Mouse (Mus musculus) forebrain, embryonic 15.5 days (tissue): ENCODE measurements around the gene Wnt10a. TPM values are rescaled to one million over a fixed set of nuclear protein-coding genes. Genes with fewer than 3 reads are reported as not detected.
A peak's percentile ranks its signal among the peaks of the same experiment; 100 is the strongest.

ENCODE experiments used
- ATAC-seq: fragments of 200-750 bp; cut with Nextera tagmentation; replicated peaks from 2 replicates; pipeline ENCODE4 v1.8.0; 2017; ENCODE audit warnings: mild to moderate bottlenecking, moderate TSS enrichment, moderate library complexity
- H3K27ac ChIP-seq: fragments of 300-500 bp; sonication (generic); replicated peaks from 2 replicates; pipeline ENCODE4 v1.5.1; 2015; ENCODE audit warnings: mild to moderate bottlenecking, inconsistent platforms
- H3K27me3 ChIP-seq: fragments of 300-500 bp; sonication (generic); 2 replicates; pipeline ENCODE4 v1.6.1; 2015; ENCODE audit warnings: inconsistent platforms
- H3K36me3 ChIP-seq: fragments of 300-500 bp; sonication (generic); 2 replicates; pipeline ENCODE4 v1.6.1; 2015; ENCODE audit warnings: mild to moderate bottlenecking, inconsistent platforms
- H3K4me1 ChIP-seq: fragments of 300-500 bp; sonication (generic); 2 replicates; pipeline ENCODE4 v1.6.1; 2015; ENCODE audit warnings: inconsistent platforms
- H3K4me2 ChIP-seq: fragments of 300-500 bp; sonication (generic); replicated peaks from 2 replicates; pipeline ENCODE4 v1.6.1; 2015; ENCODE audit warnings: mild to moderate bottlenecking, inconsistent platforms
- H3K4me3 ChIP-seq: fragments of 300-500 bp; sonication (generic); 2 replicates; pipeline ENCODE4 v1.5.1; 2015; ENCODE audit warnings: mild to moderate bottlenecking, inconsistent platforms
- H3K9ac ChIP-seq: fragments of 300-500 bp; sonication (generic); replicated peaks from 2 replicates; pipeline ENCODE4 v1.6.1; 2015; ENCODE audit warnings: mild to moderate bottlenecking, inconsistent platforms
- H3K9me3 ChIP-seq: fragments of 300-500 bp; sonication (generic); 2 replicates; pipeline ENCODE4 v1.6.1; 2016; ENCODE audit warnings: inconsistent platforms
- WGBS: fragments of 180-500 bp; shearing (Covaris S2); methylation state at CpG from one replicate; pipeline ENCODE4 v1.1.7; 2015; ENCODE audit warnings: mixed read lengths; 5-methylcytosine and 5-hydroxymethylcytosine counted together
- polyA plus RNA-seq: library from polyadenylated mRNA; unstranded; fragments of >200 nt; fragmentation: Nextera tagmentation; extraction: Ambion mirVana; gene quantifications from 2 replicates; pipeline ENCODE4 v1.2.1, GENCODE M21; 2015

Wnt10a gene
- polyA plus RNA-seq, result 0.50 and 0.80 TPM in 2 replicates

DNA sequence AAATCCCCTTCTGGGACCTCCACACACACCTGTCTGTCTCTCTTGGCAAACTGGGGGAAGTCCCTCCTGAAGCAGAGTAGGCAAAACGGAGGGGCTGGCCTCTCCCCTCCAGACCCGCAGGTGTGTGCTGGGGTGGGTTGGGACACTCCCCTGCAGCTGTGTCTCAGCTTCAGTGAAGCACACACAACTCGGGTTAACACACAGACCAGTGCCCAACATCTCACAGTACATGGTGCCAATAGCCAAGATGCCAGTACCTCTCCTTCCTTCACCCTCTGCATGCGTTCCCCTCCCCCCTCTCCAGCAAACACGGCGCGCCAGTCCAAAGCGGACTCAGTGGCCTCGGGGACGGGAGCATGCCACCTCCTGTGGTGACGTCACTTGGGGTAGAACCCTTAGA is at the start of gene Wnt10a:
TSS of gene Wnt10a (plus strand) at position 268 of the 400 bp plus-strand sequence.
- Histone ChIP-seq H3K27me3 (peaks cover 96% of the 10 kb centered on the region), H3K9me3 (no peaks in the 10 kb centered on the region), H3K9ac (no peak within 1 kb of the TSS), H3K4me3 (peak within 1 kb of the TSS; percentile 29), H3K4me2 (peak within 1 kb of the TSS; percentile 47), H3K4me1 (peaks cover 28% of the 10 kb centered on the region), H3K27ac (no peak within 1 kb of the TSS), H3K36me3 (no peaks in the 10 kb centered on the region)
- ATAC-seq, result 0 out of 2 replicates have a peak, but pooled peaks have one; percentile 1
- 3% methylated on average over 11 of the region's 11 CpGs for WGBS

DNA sequence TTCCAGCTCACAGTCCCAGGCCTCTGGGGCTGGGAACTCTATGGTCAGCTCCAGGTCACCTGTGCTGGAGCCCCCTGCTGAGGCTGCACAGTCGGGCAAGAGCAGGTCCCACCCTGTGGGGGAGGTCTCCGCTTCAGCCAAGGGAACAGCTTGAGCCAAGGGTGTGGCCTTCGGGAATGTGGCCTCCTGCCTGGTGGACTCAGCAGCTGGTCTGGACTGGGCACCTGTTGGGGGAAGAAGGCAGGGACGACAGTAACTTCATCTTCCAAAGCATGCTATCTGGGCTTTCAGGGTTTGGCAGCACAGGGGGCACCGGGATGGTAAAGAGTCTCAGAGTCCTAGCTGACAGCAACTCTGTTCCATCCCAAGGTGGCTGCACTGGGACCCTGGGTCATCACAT is 44.0 kb upstream of the Wnt10a start:
- no peak overlapping the region for H3K9ac ChIP-seq
- no peaks in the 10 kb centered on the region for H3K9me3 ChIP-seq
- no peak overlapping the region for H3K27ac ChIP-seq
- WGBS, result 69% methylated on average over 5 of the region's 5 CpGs
- no peaks in the 10 kb centered on the region for H3K36me3 ChIP-seq
- H3K4me2 ChIP-seq, result no peak overlapping the region
- peaks cover 4% of the 10 kb centered on the region for H3K4me1 ChIP-seq
- ATAC-seq, result no peak
- H3K4me3 ChIP-seq, result no peak overlapping the region
- peaks cover 22% of the 10 kb centered on the region; the same call in 1 of the 2 replicates for H3K27me3 ChIP-seq

- Histone ChIP-seq H3K4me1 (peaks cover 4% of the 10 kb centered on the region), H3K9ac (0 out of 2 replicates have a peak within 1 kb of the TSS, but pooled peaks have one; percentile 4), H3K9me3 (no peaks in the 10 kb centered on the region), H3K27me3 (peaks cover 22% of the 10 kb centered on the region; the same call in 1 of the 2 replicates), H3K4me3 (0 out of 2 replicates have a peak within 1 kb of the TSS, but pooled peaks have one; percentile 10), H3K4me2 (peak within 1 kb of the TSS; percentile 36), H3K36me3 (no peaks in the 10 kb centered on the region), H3K27ac (no peak within 1 kb of the TSS)
- ATAC-seq, result 0 out of 2 replicates have a peak, but pooled peaks have one; percentile 29
- WGBS, result 8% methylated on average over 30 of the region's 30 CpGs
These were observed 42.6 kb upstream of the Wnt10a start, which contains the start of gene Prkag3 for GRCm38 (mm10) chr1:74748643-74749271. TSS of gene Prkag3 (minus strand) at chr1:74749221.

- no peak overlapping the region for H3K9ac ChIP-seq
- no peak overlapping the region for H3K27ac ChIP-seq
- WGBS, result 67% methylated on average over 7 of the region's 7 CpGs
- H3K36me3 ChIP-seq, result no peaks in the 10 kb centered on the region
- no peak for ATAC-seq
- H3K4me3 ChIP-seq, result no peak overlapping the region
- no peaks in the 10 kb centered on the region for H3K9me3 ChIP-seq
- peaks cover 4% of the 10 kb centered on the region for H3K4me1 ChIP-seq
- H3K4me2 ChIP-seq, result no peak overlapping the region
- peaks cover 22% of the 10 kb centered on the region; the same call in 1 of the 2 replicates for H3K27me3 ChIP-seq
These were observed 42.0 kb upstream of the Wnt10a start for GRCm38 (mm10) chr1:74749301-74749700.

- Histone ChIP-seq H3K4me1 (peaks cover 4% of the 10 kb centered on the region), H3K9ac (no peak overlapping the region), H3K27me3 (peaks cover 22% of the 10 kb centered on the region; the same call in 1 of the 2 replicates), H3K4me3 (no peak overlapping the region), H3K36me3 (no peaks in the 10 kb centered on the region), H3K27ac (no peak overlapping the region), H3K9me3 (no peaks in the 10 kb centered on the region), H3K4me2 (no peak overlapping the region)
- no peak for ATAC-seq
- 62% methylated on average over 4 of the region's 4 CpGs for WGBS
These were observed 40.6 kb upstream of the Wnt10a start for GRCm38 (mm10) chr1:74750683-74751082.

GRCm38 (mm10) chr1:74752150-74752549 is 39.2 kb upstream of the Wnt10a start:
- no peak overlapping the region for H3K4me3 ChIP-seq
- no peaks in the 10 kb centered on the region for H3K36me3 ChIP-seq
- 82% methylated on average over 8 of the region's 8 CpGs for WGBS
- no peak overlapping the region for H3K9ac ChIP-seq
- H3K4me1 ChIP-seq, result peaks cover 4% of the 10 kb centered on the region
- H3K27ac ChIP-seq, result no peak overlapping the region
- no peak for ATAC-seq
- H3K4me2 ChIP-seq, result no peak overlapping the region
- no peaks in the 10 kb centered on the region for H3K9me3 ChIP-seq
- peaks cover 19% of the 10 kb centered on the region; the same call in 1 of the 2 replicates for H3K27me3 ChIP-seq

GRCm38 (mm10) chr1:74752833-74753232 is 38.5 kb upstream of the Wnt10a start:
- Histone ChIP-seq H3K4me1 (peaks cover 4% of the 10 kb centered on the region), H3K27ac (no peak overlapping the region), H3K4me2 (no peak overlapping the region), H3K9ac (no peak overlapping the region), H3K27me3 (peaks cover 14% of the 10 kb centered on the region; the same call in 1 of the 2 replicates), H3K4me3 (no peak overlapping the region), H3K36me3 (no peaks in the 10 kb centered on the region), H3K9me3 (no peaks in the 10 kb centered on the region)
- 96% methylated on average over 3 of the region's 3 CpGs for WGBS
- no peak for ATAC-seq

- H3K9ac ChIP-seq, result no peak overlapping the region
- H3K9me3 ChIP-seq, result no peaks in the 10 kb centered on the region
- 89% methylated on average over 8 of the region's 8 CpGs for WGBS
- peaks cover 10% of the 10 kb centered on the region; the same call in 1 of the 2 replicates for H3K27me3 ChIP-seq
- H3K4me1 ChIP-seq, result peaks cover 4% of the 10 kb centered on the region
- H3K36me3 ChIP-seq, result no peaks in the 10 kb centered on the region
- no peak overlapping the region for H3K4me2 ChIP-seq
- H3K27ac ChIP-seq, result no peak overlapping the region
- H3K4me3 ChIP-seq, result no peak overlapping the region
- ATAC-seq, result no peak
These were observed 37.9 kb upstream of the Wnt10a start for GRCm38 (mm10) chr1:74753266-74753974.

DNA sequence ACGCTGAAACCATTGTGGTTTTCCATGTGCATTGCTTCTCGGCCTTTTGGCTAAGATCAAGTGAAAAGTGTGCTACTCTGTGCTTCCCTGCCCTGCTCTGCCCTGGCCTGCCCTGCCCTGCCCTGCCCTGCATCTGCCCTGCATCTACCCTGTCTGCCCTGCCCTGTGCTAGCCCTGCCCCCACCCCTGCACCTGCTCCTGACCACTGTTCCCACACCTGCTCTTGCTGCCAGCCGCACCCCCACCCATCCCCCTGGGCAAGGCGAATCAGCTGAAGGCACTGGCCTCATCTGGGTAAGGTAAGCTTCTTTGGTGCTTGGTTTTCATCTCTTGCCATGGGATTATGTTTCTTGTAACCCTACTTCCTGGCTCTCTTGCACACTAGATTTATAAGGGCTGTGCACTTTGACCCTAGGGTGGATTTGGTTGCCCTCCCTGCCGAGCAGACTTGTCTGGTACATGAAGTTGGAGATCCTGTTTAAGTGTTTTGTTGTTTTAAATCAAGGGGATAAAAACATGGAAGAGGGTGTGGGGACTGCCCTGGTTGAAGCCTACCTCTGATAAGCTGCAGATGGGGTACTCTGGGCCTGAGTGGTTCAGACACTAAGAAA is 37.0 kb upstream of the Wnt10a start:
- H3K9me3 ChIP-seq, result no peaks in the 10 kb centered on the region
- no peak for ATAC-seq

GRCm38 (mm10) chr1:74759773-74760172 is 31.5 kb upstream of the Wnt10a start:
- no peaks in the 10 kb centered on the region for H3K4me1 ChIP-seq
- peaks cover 3% of the 10 kb centered on the region for H3K27me3 ChIP-seq
- no peak overlapping the region for H3K4me2 ChIP-seq
- H3K9ac ChIP-seq, result no peak overlapping the region
- no peak for ATAC-seq
- no peak overlapping the region for H3K4me3 ChIP-seq
- WGBS, result 28% methylated on average over 4 of the region's 4 CpGs
- H3K27ac ChIP-seq, result no peak overlapping the region
- no peaks in the 10 kb centered on the region for H3K36me3 ChIP-seq
- no peaks in the 10 kb centered on the region for H3K9me3 ChIP-seq

More for the DNA sequence above, 37.0 kb upstream of the Wnt10a start:
- no peak overlapping the region for H3K4me2 ChIP-seq
- no peak overlapping the region for H3K9ac ChIP-seq
- WGBS, result 78% methylated on average over 5 of the region's 5 CpGs
- no peak overlapping the region for H3K27ac ChIP-seq
- H3K36me3 ChIP-seq, result no peaks in the 10 kb centered on the region
- H3K4me1 ChIP-seq, result no peaks in the 10 kb centered on the region
- H3K27me3 ChIP-seq, result peaks cover 3% of the 10 kb centered on the region; the same call in 1 of the 2 replicates
- H3K4me3 ChIP-seq, result no peak overlapping the region

DNA sequence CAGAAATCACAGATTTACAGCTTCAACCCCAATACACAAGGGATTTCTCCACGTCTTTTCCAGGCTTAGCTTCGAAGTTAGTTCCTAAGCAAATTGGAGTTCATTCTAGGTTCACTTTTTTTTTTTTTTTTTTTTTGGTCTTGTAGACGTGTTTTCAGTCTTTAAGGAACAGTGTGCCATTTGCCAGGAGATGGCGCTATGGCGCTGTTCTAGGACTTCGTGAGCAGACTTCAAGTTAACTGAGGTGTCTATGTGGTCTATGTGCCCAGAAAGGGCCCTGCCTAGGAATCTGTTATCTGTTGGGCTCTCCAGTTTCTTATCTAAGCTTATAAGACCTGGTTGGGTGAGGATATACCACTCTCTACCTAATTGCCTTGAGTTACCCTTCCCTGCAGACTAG is 28.2 kb upstream of the Wnt10a start:
- 2% methylated on average over 6 of the region's 6 CpGs for WGBS

More for the DNA sequence above, 28.2 kb upstream of the Wnt10a start:
- H3K4me3 ChIP-seq, result no peak overlapping the region
- no peak overlapping the region for H3K4me2 ChIP-seq
- H3K9me3 ChIP-seq, result no peaks in the 10 kb centered on the region
- H3K9ac ChIP-seq, result no peak overlapping the region
- no peak for ATAC-seq
- H3K27me3 ChIP-seq, result peaks cover 13% of the 10 kb centered on the region
- H3K36me3 ChIP-seq, result no peaks in the 10 kb centered on the region
- no peak overlapping the region for H3K27ac ChIP-seq
- no peaks in the 10 kb centered on the region for H3K4me1 ChIP-seq
